Mouse (Mus musculus) forebrain, embryonic 15.5 days (tissue): ENCODE results near the gene Loxl3. TPM values are rescaled to one million over a fixed set of nuclear protein-coding genes. Genes with fewer than 3 reads are reported as not detected.
A peak's percentile ranks its signal among the peaks of the same experiment; 100 is the strongest.

Experiments used
- ATAC-seq: fragments of 200-750 bp; cut with Nextera tagmentation; replicated peaks from 2 replicates; pipeline ENCODE4 v1.8.0; 2017; ENCODE audit warnings: mild to moderate bottlenecking, moderate TSS enrichment, moderate library complexity
- H3K27ac ChIP-seq: fragments of 300-500 bp; sonication (generic); replicated peaks from 2 replicates; pipeline ENCODE4 v1.5.1; 2015; ENCODE audit warnings: mild to moderate bottlenecking, inconsistent platforms
- H3K27me3 ChIP-seq: fragments of 300-500 bp; sonication (generic); 2 replicates; pipeline ENCODE4 v1.6.1; 2015; ENCODE audit warnings: inconsistent platforms
- H3K36me3 ChIP-seq: fragments of 300-500 bp; sonication (generic); 2 replicates; pipeline ENCODE4 v1.6.1; 2015; ENCODE audit warnings: mild to moderate bottlenecking, inconsistent platforms
- H3K4me1 ChIP-seq: fragments of 300-500 bp; sonication (generic); 2 replicates; pipeline ENCODE4 v1.6.1; 2015; ENCODE audit warnings: inconsistent platforms
- H3K4me2 ChIP-seq: fragments of 300-500 bp; sonication (generic); replicated peaks from 2 replicates; pipeline ENCODE4 v1.6.1; 2015; ENCODE audit warnings: mild to moderate bottlenecking, inconsistent platforms
- H3K4me3 ChIP-seq: fragments of 300-500 bp; sonication (generic); 2 replicates; pipeline ENCODE4 v1.5.1; 2015; ENCODE audit warnings: mild to moderate bottlenecking, inconsistent platforms
- H3K9ac ChIP-seq: fragments of 300-500 bp; sonication (generic); replicated peaks from 2 replicates; pipeline ENCODE4 v1.6.1; 2015; ENCODE audit warnings: mild to moderate bottlenecking, inconsistent platforms
- H3K9me3 ChIP-seq: fragments of 300-500 bp; sonication (generic); 2 replicates; pipeline ENCODE4 v1.6.1; 2016; ENCODE audit warnings: inconsistent platforms
- WGBS: fragments of 180-500 bp; shearing (Covaris S2); methylation state at CpG from one replicate; pipeline ENCODE4 v1.1.7; 2015; ENCODE audit warnings: mixed read lengths; 5-methylcytosine and 5-hydroxymethylcytosine counted together
- polyA plus RNA-seq: library from polyadenylated mRNA; unstranded; fragments of >200 nt; fragmentation: Nextera tagmentation; extraction: Ambion mirVana; gene quantifications from 2 replicates; pipeline ENCODE4 v1.2.1, GENCODE M21; 2015

Loxl3 gene
- polyA plus RNA-seq, 1 experiment from 2014 or later: 6.3 TPM

- Histone ChIP-seq H3K27ac (no peak within 1 kb of the TSS), H3K4me1 (peaks cover 24% of the 10 kb centered on the region), H3K9me3 (no peaks in the 10 kb centered on the region), H3K27me3 (peaks cover 23% of the 10 kb centered on the region), H3K36me3 (peaks cover 14% of the 10 kb centered on the region), H3K9ac (no peak within 1 kb of the TSS), H3K4me3 (no peak within 1 kb of the TSS), H3K4me2 (no peak within 1 kb of the TSS)
- ATAC-seq: no peak
- WGBS: 40% methylated on average over 3 of the region's 3 CpGs
Measured at GRCm38 (mm10) chr6:83057790-83058189, 23.8 kb downstream of the Loxl3 start, which contains the start of gene Dqx1. TSS of gene Dqx1 (plus strand) at chr6:83057844.

GRCm38 (mm10) chr6:83058725-83059124, 24.8 kb downstream of the Loxl3 start:
- no peak overlapping the region for H3K4me2 ChIP-seq
- no peak overlapping the region for H3K9ac ChIP-seq
- H3K4me3 ChIP-seq: no peak overlapping the region
- H3K27ac ChIP-seq: no peak overlapping the region
- WGBS: 84% methylated on average over 2 of the region's 2 CpGs
- no peak for ATAC-seq
- H3K4me1 ChIP-seq: peaks cover 15% of the 10 kb centered on the region
- no peaks in the 10 kb centered on the region for H3K9me3 ChIP-seq
- H3K36me3 ChIP-seq: peaks cover 14% of the 10 kb centered on the region
- H3K27me3 ChIP-seq: peaks cover 33% of the 10 kb centered on the region

DNA sequence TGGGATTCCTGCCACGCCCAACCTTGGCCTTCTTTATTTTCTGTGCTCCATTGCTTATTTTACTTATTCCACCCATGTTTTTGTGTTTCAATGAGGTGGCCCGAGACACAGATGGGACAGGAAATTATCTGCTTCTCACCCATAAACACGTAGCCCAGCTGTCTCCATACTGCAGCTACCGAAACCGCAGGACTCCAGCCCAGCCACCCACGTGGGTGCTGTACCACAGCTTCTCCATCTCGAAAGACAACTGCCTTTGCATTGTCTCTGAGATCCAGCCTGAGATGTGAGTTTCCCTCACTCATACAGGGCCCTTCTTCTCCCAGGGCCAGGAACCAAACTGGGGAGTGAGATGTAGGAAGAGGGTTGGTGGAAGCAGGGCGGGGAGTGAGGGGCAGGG, 32.0 kb downstream of the Loxl3 start:
- no peaks in the 10 kb centered on the region for H3K9me3 ChIP-seq
- peaks cover 97% of the 10 kb centered on the region for H3K27me3 ChIP-seq
- no peak overlapping the region for H3K4me2 ChIP-seq
- no peak overlapping the region for H3K4me3 ChIP-seq
- 30% methylated on average over 8 of the region's 8 CpGs for WGBS
- H3K4me1 ChIP-seq: peaks cover 16% of the 10 kb centered on the region
- ATAC-seq: no peak
- H3K27ac ChIP-seq: no peak overlapping the region
- no peaks in the 10 kb centered on the region for H3K36me3 ChIP-seq
- H3K9ac ChIP-seq: no peak overlapping the region

GRCm38 (mm10) chr6:83066441-83066840, 32.5 kb downstream of the Loxl3 start:
- Histone ChIP-seq H3K4me3 (no peak overlapping the region), H3K4me2 (no peak overlapping the region), H3K9ac (no peak overlapping the region), H3K9me3 (no peaks in the 10 kb centered on the region), H3K4me1 (peaks cover 20% of the 10 kb centered on the region), H3K27me3 (peaks cover 97% of the 10 kb centered on the region), H3K27ac (no peak overlapping the region), H3K36me3 (no peaks in the 10 kb centered on the region)
- WGBS: 31% methylated on average over 6 of the region's 6 CpGs
- no peak for ATAC-seq

DNA sequence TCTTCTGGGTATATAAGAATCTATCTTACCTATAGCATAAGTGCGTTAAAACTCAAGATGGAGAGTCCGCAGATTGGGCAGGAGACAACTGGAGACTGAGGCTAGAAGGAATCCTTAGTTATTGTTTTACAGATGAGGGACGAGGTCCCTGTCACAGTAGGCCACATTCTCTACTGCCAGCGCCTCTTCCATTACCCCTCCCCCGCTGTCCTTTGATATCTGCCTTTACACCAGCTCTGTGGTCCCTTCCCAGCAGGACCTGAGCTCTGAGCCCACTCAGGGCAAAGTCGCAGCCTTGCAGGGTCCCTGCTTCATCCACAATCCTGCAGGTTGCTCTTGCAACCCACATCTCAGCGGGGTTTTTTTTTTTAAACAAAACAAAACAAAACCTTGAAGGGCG, 34.2 kb downstream of the Loxl3 start:
- Histone ChIP-seq H3K4me3 (no peak overlapping the region), H3K4me1 (peaks cover 21% of the 10 kb centered on the region), H3K9me3 (no peaks in the 10 kb centered on the region), H3K27ac (no peak overlapping the region), H3K9ac (no peak overlapping the region), H3K27me3 (peaks cover 96% of the 10 kb centered on the region), H3K4me2 (no peak overlapping the region), H3K36me3 (no peaks in the 10 kb centered on the region)
- WGBS: under 1% methylated on average over 8 of the region's 8 CpGs
- ATAC-seq: no peak

DNA sequence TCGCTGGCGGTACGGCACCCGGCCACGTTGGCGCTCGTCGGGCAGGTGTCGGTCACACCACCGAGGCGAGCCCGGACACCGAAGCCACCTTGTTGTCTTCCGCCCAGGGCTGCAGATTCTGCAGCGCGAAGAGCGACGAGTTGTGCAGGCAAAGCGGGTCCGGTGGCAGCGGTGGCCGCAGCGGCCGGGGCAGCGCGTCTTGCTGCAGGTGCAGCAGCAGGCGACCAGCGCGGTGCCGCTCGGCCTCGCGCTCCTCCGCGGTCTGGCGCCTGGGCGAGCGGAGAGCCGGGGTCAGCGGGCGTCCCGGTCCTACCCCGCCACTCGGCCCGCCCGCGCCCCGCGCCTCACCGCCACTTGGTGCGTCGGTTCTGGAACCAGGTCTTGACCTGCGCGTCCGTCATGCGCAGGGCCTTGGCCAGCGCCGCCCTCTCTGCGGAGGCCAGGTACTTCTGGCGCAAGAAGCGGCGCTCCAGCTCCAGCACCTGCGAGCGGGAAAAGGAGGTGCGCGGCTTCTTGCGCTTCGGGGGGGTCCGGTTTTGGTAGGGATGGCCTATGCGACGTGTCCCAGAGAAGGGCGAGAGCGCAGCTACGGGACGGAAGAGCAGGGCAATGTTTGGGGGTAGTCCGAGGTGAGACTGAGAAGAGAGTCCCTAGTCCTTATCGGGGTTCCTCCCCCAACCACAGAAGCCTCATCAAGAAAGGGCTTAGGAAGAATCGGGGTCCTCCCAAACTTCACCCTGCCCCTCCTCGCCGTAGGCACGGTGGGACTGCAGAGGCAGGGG, 34.9 kb downstream of the Loxl3 start:
- Histone ChIP-seq H3K9ac (no peak overlapping the region), H3K27me3 (peaks cover 95% of the 10 kb centered on the region), H3K4me1 (peaks cover 21% of the 10 kb centered on the region), H3K27ac (no peak overlapping the region), H3K4me3 (peak overlapping the region; percentile 11; the same call in 1 of the 2 replicates), H3K9me3 (no peaks in the 10 kb centered on the region), H3K4me2 (no peak overlapping the region), H3K36me3 (no peaks in the 10 kb centered on the region)
- WGBS: 1% methylated on average over 80 of the region's 81 CpGs
- no peak for ATAC-seq

GRCm38 (mm10) chr6:83069488-83070246, 35.7 kb downstream of the Loxl3 start:
- H3K36me3 ChIP-seq: no peaks in the 10 kb centered on the region
- H3K4me1 ChIP-seq: peaks cover 21% of the 10 kb centered on the region
- H3K9ac ChIP-seq: no peak overlapping the region
- H3K4me3 ChIP-seq: peak overlapping the region; percentile 2; the same call in 1 of the 2 replicates
- no peak overlapping the region for H3K27ac ChIP-seq
- WGBS: 1% methylated on average over 67 of the region's 69 CpGs
- no peaks in the 10 kb centered on the region for H3K9me3 ChIP-seq
- peak; percentile 14; the same call in 1 of the 2 replicates for ATAC-seq
- peaks cover 95% of the 10 kb centered on the region for H3K27me3 ChIP-seq
- H3K4me2 ChIP-seq: no peak overlapping the region; the same call in 1 of the 2 replicates

GRCm38 (mm10) chr6:83070247-83070310, 36.1 kb downstream of the Loxl3 start, which contains the start of gene Tlx2:
TSS of gene Tlx2 (minus strand) at chr6:83070293.
- Histone ChIP-seq H3K4me2 (no peak within 1 kb of the TSS; the same call in 1 of the 2 replicates), H3K36me3 (no peaks in the 10 kb centered on the region), H3K4me1 (peaks cover 21% of the 10 kb centered on the region), H3K9ac (no peak within 1 kb of the TSS), H3K27me3 (peaks cover 95% of the 10 kb centered on the region), H3K9me3 (no peaks in the 10 kb centered on the region), H3K27ac (no peak within 1 kb of the TSS), H3K4me3 (peak within 1 kb of the TSS; percentile 11)
- ATAC-seq: no peak
- 0% methylated on average over 10 of the region's 10 CpGs for WGBS

- no peak for ATAC-seq
- H3K4me3 ChIP-seq: no peak overlapping the region
- no peaks in the 10 kb centered on the region for H3K36me3 ChIP-seq
- peaks cover 95% of the 10 kb centered on the region for H3K27me3 ChIP-seq
- H3K27ac ChIP-seq: no peak overlapping the region
- under 1% methylated on average over 58 of the region's 58 CpGs for WGBS
- H3K4me2 ChIP-seq: no peak overlapping the region; the same call in 1 of the 2 replicates
- peaks cover 21% of the 10 kb centered on the region for H3K4me1 ChIP-seq
- H3K9ac ChIP-seq: no peak overlapping the region
- H3K9me3 ChIP-seq: no peaks in the 10 kb centered on the region
Measured at GRCm38 (mm10) chr6:83070311-83071219, 36.6 kb downstream of the Loxl3 start.

DNA sequence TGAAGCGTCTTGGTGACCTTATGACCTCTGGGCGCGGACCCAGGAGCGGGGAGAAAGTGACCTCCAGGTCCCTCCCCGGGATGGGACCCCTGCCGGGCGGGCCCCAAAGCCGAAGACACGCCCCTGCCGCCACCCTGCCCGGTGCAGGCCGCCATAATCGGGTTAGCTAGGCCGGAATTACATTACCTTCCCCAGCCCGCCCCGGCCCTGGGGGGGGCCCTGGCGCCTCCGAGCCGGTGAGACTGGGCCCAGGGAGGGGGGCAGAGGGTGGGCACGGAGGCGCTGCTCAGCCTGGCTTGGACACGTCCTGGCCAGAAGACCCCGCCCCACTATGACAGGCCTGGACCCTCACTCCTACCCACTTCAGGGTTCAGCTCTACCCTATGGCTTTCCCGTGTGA, 37.2 kb downstream of the Loxl3 start:
- H3K27me3 ChIP-seq: peaks cover 95% of the 10 kb centered on the region
- no peak; the same call in 1 of the 2 replicates for ATAC-seq
- peaks cover 21% of the 10 kb centered on the region for H3K4me1 ChIP-seq
- WGBS: under 1% methylated on average over 23 of the region's 24 CpGs
- no peak overlapping the region for H3K4me2 ChIP-seq
- H3K9ac ChIP-seq: no peak overlapping the region
- H3K27ac ChIP-seq: no peak overlapping the region
- no peaks in the 10 kb centered on the region for H3K36me3 ChIP-seq
- H3K4me3 ChIP-seq: no peak overlapping the region
- no peaks in the 10 kb centered on the region for H3K9me3 ChIP-seq

DNA sequence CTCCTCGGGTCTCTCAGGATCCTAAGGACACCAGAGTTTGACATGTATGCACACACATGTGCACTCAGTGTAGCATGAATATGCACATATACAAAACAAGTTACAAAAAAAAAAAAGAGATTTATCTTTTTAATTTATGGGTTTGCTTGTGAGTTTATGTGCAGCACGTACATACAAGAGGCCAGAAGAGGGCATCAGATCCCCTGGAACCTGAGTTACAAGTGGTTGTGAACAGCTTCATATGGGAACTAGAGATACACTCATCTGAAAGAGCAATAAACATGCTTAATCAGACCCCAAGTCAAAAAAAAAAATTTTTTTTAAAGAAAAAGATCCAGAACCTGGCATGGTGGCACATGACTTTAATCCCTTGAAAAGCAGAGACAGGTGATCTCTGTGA, 41.0 kb downstream of the Loxl3 start:
- Histone ChIP-seq H3K4me3 (no peak overlapping the region), H3K9me3 (no peaks in the 10 kb centered on the region), H3K4me1 (peaks cover 31% of the 10 kb centered on the region), H3K9ac (no peak overlapping the region), H3K27me3 (peaks cover 65% of the 10 kb centered on the region), H3K4me2 (no peak overlapping the region), H3K36me3 (no peaks in the 10 kb centered on the region), H3K27ac (no peak overlapping the region)
- ATAC-seq: no peak
- WGBS: 22% methylated on average over 2 of the region's 2 CpGs
